Mouse (Mus musculus): ENCODE data around the gene Nefh. TPM values are rescaled to one million over a fixed set of nuclear protein-coding genes. Genes with fewer than 3 reads are reported as not detected.

The Nefh gene
- polyA plus RNA-seq, 1 experiment from 2014 or later: 0.37 TPM

DNA sequence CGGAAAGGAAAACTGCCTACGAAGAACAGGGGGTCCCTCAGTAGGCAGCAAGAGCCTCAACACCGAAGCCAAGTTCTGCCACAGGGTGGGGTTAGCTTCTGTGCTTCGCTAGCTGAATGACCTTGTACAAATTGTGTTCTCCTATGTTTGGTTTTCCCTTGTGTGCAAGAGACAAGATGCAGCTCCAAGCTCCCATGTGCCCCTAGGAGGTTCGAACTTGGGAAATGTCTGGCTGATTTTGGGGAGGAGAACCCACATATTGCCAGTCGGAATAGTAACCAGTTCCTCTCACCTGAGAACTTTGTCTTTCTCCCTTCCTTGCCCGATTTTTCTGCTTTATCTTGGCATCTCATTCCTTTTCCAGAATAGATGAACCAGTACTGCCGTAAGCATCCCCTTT, 928 bp upstream of the Nefh start:
- no peaks in the 10 kb centered on the region for H3K9me3 ChIP-seq (replicated peaks)
- no peaks in the 10 kb centered on the region for H3K36me3 ChIP-seq (ENCODE audit: poor library complexity, severe bottlenecking)
- no peak overlapping the region for H3K27ac ChIP-seq
- peak overlapping the region; percentile 58 for H3K4me3 ChIP-seq
- peak overlapping the region; percentile 78 for H3K4me2 ChIP-seq
- no peak for ATAC-seq
- no peak overlapping the region for H3K9ac ChIP-seq
- 24% methylated on average over 8 of the region's 8 CpGs for WGBS
- H3K27me3 ChIP-seq: peaks cover 92% of the 10 kb centered on the region
- H3K4me1 ChIP-seq: peaks cover 40% of the 10 kb centered on the region

DNA sequence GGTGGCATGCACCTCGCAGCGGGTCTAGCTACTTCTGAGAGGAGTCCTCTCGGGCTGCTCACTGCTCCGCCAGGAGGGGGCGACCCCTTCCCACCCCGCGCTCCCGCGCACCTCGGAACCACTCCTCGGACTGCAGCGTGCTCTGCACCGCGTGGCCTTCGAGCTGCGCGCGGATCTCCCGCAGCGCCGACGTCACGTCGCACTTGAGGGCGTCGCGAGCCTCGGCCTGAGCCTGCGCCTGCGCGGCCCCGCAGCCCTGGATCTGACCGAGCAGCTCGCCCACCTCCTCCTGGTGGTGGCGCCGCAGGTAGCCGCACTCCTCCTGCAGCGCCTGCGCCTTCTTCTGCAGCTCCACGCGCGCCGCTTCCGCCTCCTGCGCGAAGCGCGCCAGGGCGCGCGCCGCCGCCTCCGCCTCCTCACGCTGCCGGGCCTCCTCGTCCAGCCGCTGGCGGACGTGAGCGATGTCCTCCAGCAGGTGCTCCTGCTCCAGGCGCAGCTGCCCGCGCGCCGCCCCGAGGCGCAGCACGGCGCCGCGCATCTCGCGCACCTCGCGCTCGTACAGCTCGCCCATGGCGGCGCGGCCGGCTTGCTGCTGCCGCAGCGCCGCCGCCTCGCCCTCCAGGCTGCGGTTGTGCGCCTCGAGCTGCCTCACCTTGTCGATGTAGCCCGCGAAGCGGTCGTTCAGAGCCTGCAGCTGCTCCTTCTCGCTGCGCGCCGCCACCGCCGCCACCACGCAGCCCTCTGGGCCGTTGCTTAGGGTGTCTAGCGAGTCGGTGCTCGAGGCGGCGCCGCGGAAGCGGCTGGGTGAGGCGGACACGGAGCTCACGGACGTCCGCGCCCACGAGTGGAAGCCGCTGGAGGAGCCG, 684 bp downstream of the Nefh start:
- H3K9ac ChIP-seq: peak overlapping the region; percentile 71
- peak overlapping the region; percentile 58 for H3K4me3 ChIP-seq
- no peaks in the 10 kb centered on the region for H3K36me3 ChIP-seq (ENCODE audit: poor library complexity, severe bottlenecking)
- peak overlapping the region; percentile 78 for H3K4me2 ChIP-seq
- WGBS: under 1% methylated on average over 100 of the region's 120 CpGs
- ATAC-seq: peak; percentile 89
- H3K27ac ChIP-seq: peak overlapping the region; percentile 77
- peaks cover 76% of the 10 kb centered on the region for H3K27me3 ChIP-seq
- H3K9me3 ChIP-seq (replicated peaks): no peaks in the 10 kb centered on the region
- H3K4me1 ChIP-seq: peaks cover 35% of the 10 kb centered on the region

DNA sequence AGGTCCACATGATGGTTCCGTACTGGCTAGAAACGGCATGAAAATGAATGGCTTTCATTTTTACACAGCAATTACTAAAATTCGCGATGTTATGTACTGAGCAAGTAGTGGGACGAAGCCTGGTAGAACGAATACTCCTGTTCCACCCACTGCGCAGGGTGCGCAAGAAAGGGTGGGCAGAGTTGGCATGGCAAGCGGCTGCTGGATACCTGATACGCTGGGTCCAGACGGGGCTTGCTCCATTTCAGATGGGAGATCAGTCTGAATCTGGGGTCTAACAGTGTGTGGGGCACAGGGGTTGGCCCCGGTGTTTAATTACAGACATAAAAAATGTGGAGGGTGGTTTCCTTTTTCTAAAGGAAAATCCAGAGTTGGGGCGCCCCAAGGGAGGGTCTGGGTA, 1.3 kb downstream of the Nefh start:
- Histone ChIP-seq H3K4me3 (peak overlapping the region; percentile 58), H3K9me3 (replicated peaks) (no peaks in the 10 kb centered on the region), H3K9ac (peak overlapping the region; percentile 71; the same call in 1 of the 2 replicates), H3K27ac (no peak overlapping the region), H3K4me2 (peak overlapping the region; percentile 78), H3K27me3 (peaks cover 70% of the 10 kb centered on the region), H3K4me1 (peaks cover 35% of the 10 kb centered on the region), H3K36me3 (ENCODE audit: poor library complexity, severe bottlenecking) (no peaks in the 10 kb centered on the region)
- ATAC-seq: 0 out of 2 replicates have a peak, but pooled peaks have one; percentile 19
- WGBS: 37% methylated on average over 12 of the region's 13 CpGs

DNA sequence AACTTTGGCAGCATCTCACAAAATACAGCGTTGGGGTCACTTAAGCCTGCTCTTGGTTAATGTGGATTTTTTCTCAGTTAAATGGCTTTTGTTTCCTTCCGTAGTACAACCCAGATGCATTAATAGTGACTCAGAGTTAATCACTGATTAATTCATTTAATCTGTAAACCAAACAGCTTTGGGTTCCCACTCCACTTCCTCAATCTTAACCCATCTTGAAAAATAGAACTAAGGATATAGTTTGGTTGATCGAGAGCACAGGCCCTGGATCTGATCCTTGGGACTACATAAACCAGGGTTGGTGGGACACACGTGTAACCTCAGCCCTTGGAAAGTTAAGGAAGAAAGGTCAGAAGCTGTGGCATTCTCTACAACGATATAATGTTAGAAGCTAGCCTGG, 11.6 kb downstream of the Nefh start:
- no peak for ATAC-seq
- Histone ChIP-seq H3K9ac (no peak overlapping the region), H3K4me2 (no peak overlapping the region), H3K27ac (no peak overlapping the region), H3K4me1 (peaks cover 2% of the 10 kb centered on the region), H3K9me3 (replicated peaks) (no peaks in the 10 kb centered on the region), H3K27me3 (no peaks in the 10 kb centered on the region), H3K36me3 (ENCODE audit: poor library complexity, severe bottlenecking) (peaks cover 11% of the 10 kb centered on the region; the same call in 1 of the 2 replicates), H3K4me3 (no peak overlapping the region)
- WGBS: 85% methylated on average over 5 of the region's 5 CpGs

DNA sequence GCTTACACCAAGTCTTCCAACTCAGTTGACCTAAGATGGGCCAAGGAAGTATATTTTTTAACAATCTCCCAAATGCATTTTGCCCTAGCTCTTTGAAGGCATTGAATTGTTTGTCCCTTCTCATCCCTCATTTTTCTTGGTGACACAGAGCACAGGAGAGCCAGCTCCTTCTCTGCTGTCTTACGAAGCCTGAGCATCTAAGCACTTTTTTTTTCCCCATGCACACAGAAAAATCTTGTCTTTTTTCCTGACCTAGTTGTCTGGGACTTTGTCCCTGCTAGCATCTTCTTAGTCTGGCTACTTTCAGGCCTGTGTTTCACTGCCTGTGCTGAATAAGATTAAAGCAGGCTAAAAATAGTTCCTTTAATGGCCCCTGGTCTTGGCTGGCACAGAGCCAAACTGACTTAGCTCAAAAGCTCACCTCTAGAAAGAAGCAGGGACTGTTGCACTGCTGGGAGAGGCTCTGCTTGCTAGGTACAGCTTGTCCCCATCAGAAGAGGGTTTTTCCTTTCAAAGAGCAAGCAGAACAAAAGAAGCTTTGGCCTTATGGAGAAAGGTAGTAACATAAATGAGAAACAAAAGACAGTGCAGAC, 16.8 kb downstream of the Nefh start:
- Histone ChIP-seq H3K27ac (peak overlapping the region; percentile 48), H3K9ac (no peak overlapping the region), H3K4me3 (no peak overlapping the region), H3K9me3 (replicated peaks) (no peaks in the 10 kb centered on the region), H3K27me3 (no peaks in the 10 kb centered on the region), H3K4me1 (peaks cover 12% of the 10 kb centered on the region), H3K36me3 (ENCODE audit: poor library complexity, severe bottlenecking) (peaks cover 59% of the 10 kb centered on the region), H3K4me2 (no peak overlapping the region)
- 24% methylated on average over 1 of the region's 1 CpGs for WGBS
- no peak; the same call in 1 of the 2 replicates for ATAC-seq

DNA sequence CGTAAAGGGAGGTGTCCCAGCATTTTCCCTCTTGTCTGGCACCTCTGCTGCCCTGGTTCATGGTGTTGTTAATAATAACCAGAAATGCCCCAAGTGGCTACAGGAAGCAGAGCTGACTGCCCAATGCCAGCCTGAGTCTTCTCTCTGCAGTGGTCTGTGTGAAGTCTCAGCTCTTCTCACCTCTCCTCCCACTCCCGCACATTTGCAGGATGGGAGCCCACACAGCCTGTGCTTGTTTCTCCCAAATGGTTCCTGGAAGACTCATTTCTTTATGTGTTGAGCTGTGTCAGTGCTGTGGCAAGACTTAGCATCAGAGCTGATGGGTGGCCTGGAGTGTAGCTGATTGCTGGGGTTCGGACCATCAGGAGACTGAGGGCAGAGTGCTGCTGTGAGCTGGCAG, 20.6 kb downstream of the Nefh start:
- no peak overlapping the region for H3K27ac ChIP-seq
- no peaks in the 10 kb centered on the region for H3K9me3 ChIP-seq (replicated peaks)
- no peak overlapping the region for H3K9ac ChIP-seq
- no peaks in the 10 kb centered on the region for H3K27me3 ChIP-seq
- no peak overlapping the region for H3K4me3 ChIP-seq
- no peak overlapping the region for H3K4me2 ChIP-seq
- ATAC-seq: no peak
- H3K36me3 ChIP-seq (ENCODE audit: poor library complexity, severe bottlenecking): peaks cover 91% of the 10 kb centered on the region
- peaks cover 12% of the 10 kb centered on the region for H3K4me1 ChIP-seq
- WGBS: 93% methylated on average over 3 of the region's 3 CpGs

DNA sequence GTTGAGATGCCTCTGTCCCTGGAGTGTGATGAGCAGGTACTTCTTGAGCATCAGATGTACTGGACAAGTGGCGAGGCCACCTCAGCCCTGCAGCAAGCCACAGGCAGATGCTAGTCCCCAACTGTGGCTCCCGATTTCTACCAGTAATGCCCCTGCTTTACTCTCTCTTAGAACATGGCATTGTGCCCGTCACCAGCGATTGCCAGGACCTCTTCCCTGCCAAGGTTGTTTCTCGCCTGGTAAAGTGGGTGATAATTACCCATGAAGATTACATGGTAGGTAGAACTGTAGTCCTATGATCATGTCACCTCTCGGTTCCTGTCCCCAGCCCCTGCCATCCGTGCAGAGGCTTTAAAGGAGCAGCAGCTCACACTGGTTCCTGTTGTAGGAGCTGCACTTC, 26.1 kb downstream of the Nefh start:
- Histone ChIP-seq H3K4me2 (no peak overlapping the region), H3K27me3 (no peaks in the 10 kb centered on the region), H3K9ac (no peak overlapping the region), H3K4me3 (no peak overlapping the region), H3K36me3 (ENCODE audit: poor library complexity, severe bottlenecking) (peaks cover 97% of the 10 kb centered on the region), H3K4me1 (no peaks in the 10 kb centered on the region), H3K9me3 (replicated peaks) (no peaks in the 10 kb centered on the region), H3K27ac (no peak overlapping the region)
- no peak for ATAC-seq
- WGBS: 86% methylated on average over 7 of the region's 7 CpGs

DNA sequence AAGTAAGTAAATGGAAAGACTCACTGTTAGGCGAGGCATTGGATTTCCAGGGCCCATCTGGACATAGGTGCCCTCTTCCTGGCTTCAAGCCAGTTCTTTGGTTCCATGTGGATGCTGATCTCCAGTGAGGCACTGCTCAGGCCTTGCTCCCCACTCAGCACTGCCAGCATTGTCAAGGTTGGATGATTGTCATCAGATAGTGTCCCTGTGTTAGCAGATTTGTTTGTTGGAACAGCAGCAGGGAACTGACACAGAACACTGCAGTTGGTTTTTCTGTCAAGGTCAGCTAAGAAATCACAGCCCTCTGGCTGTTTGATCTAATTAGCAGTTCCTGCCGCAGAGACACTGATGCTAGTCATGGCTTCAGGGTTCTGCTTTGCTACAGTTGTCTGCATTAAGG, 26.6 kb downstream of the Nefh start:
- H3K36me3 ChIP-seq (ENCODE audit: poor library complexity, severe bottlenecking): peaks cover 97% of the 10 kb centered on the region
- no peak overlapping the region for H3K4me3 ChIP-seq

DNA sequence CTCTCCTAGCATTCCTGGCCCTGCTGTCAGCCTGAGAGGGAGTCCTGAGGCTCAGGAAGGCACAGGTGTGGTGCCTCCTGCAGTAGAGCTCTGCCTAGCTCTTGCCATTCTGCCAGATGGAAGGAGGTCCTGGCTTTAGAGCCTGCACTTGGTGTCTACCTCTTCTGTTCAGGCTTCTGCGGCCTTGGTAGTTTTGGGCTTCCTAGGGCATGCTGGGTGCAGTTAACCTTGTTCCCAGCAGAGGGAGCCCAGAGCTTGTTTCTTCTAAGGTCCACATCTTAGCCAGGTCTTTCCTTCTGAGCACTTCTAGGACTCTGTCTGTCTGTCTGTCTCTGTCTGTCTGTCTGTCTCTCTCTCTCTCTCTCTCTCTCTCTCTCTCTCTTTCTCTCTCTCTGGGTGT, 31.8 kb downstream of the Nefh start:
- Histone ChIP-seq H3K27me3 (no peaks in the 10 kb centered on the region), H3K4me1 (no peaks in the 10 kb centered on the region), H3K4me3 (no peak overlapping the region), H3K9me3 (replicated peaks) (no peaks in the 10 kb centered on the region), H3K27ac (no peak overlapping the region), H3K9ac (no peak overlapping the region), H3K4me2 (no peak overlapping the region), H3K36me3 (ENCODE audit: poor library complexity, severe bottlenecking) (peaks cover 98% of the 10 kb centered on the region)
- 43% methylated on average over 1 of the region's 1 CpGs for WGBS
- no peak for ATAC-seq

More for the DNA sequence above, 26.6 kb downstream of the Nefh start:
- H3K4me2 ChIP-seq: no peak overlapping the region
- H3K4me1 ChIP-seq: no peaks in the 10 kb centered on the region
- no peak overlapping the region for H3K9ac ChIP-seq
- no peak overlapping the region for H3K27ac ChIP-seq
- no peaks in the 10 kb centered on the region for H3K9me3 ChIP-seq (replicated peaks)
- 91% methylated on average over 2 of the region's 2 CpGs for WGBS
- no peaks in the 10 kb centered on the region for H3K27me3 ChIP-seq
- no peak for ATAC-seq

DNA sequence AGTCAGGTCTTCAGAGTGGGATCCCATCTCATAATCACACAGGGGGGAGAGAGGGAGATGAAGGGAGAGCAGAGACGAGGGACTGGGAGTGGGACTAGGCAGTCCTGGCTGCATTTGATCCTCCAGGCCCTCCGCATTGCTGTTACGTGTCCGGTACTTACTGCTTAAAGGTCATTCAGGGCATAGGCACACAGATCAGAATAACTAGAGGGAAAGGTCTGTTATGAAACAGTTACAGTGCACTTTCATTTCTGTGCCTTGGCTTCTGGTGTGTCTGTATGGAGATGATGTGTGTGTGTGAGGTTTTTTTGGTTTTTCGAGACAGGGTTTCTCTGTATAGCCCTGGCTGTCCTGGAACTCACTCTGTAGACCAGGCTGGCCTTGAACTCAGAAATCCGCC, 41.6 kb downstream of the Nefh start:
- Histone ChIP-seq H3K4me1 (no peaks in the 10 kb centered on the region), H3K9me3 (replicated peaks) (no peaks in the 10 kb centered on the region), H3K4me3 (no peak overlapping the region), H3K9ac (no peak overlapping the region), H3K27ac (no peak overlapping the region), H3K27me3 (no peaks in the 10 kb centered on the region), H3K36me3 (ENCODE audit: poor library complexity, severe bottlenecking) (peaks cover 88% of the 10 kb centered on the region), H3K4me2 (no peak overlapping the region)
- 93% methylated on average over 6 of the region's 6 CpGs for WGBS
- no peak for ATAC-seq

DNA sequence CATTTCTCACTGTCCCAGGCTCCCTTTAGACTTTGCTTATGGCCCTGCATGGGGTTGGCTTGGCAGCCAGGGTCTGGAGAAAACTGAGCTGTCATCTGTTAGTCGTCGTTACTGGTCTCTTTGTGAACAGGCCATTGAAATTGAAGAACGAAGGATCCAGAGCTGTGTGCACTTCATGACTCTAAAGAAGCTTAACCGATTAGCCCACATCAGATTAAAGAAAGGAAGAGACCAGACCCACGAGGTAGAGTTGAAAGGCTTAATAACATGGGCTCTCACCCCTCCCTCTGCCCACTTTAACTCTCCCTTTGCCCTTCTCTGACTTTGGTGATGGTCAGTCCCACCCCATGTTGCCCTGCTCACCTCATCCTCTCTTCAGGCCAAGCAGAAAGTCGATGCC, 45.9 kb downstream of the Nefh start:
- no peaks in the 10 kb centered on the region for H3K27me3 ChIP-seq
- H3K4me3 ChIP-seq: no peak overlapping the region
- H3K36me3 ChIP-seq (ENCODE audit: poor library complexity, severe bottlenecking): peaks cover 74% of the 10 kb centered on the region
- H3K9ac ChIP-seq: no peak overlapping the region
- WGBS: 60% methylated on average over 6 of the region's 6 CpGs
- peaks cover under 1% of the 10 kb centered on the region for H3K4me1 ChIP-seq
- no peak for ATAC-seq
- H3K27ac ChIP-seq: no peak overlapping the region
- H3K9me3 ChIP-seq (replicated peaks): no peaks in the 10 kb centered on the region
- no peak overlapping the region for H3K4me2 ChIP-seq

DNA sequence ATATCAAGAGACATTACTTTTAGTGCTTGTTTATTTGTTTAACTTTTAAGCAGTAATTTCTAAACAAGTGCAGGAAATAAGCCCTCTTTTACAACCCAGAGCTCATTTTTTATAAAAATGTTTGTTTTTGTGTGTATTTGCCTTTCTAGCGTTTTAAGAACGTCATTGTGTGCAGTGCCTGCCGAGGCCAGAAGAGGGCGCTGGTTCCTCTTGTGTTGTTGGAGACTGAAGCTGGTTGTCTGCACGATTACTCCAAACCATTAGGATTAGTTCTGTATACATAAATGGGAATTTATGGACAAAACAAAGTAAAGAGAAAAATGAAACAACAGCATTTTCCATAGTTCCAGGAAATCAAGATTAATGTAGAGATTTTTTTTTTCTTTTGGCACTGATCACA, 47.4 kb downstream of the Nefh start:
- ATAC-seq: no peak
- Histone ChIP-seq H3K36me3 (ENCODE audit: poor library complexity, severe bottlenecking) (peaks cover 63% of the 10 kb centered on the region), H3K27ac (no peak overlapping the region), H3K9ac (no peak overlapping the region), H3K4me1 (peaks cover 13% of the 10 kb centered on the region), H3K9me3 (replicated peaks) (no peaks in the 10 kb centered on the region), H3K27me3 (no peaks in the 10 kb centered on the region), H3K4me2 (no peak overlapping the region), H3K4me3 (no peak overlapping the region)
- WGBS: 67% methylated on average over 5 of the region's 5 CpGs
